Mouse (Mus musculus) thymus, adult 2 months (tissue): ENCODE results near the gene Aatf.

Experiments
- CTCF ChIP-seq: fragments of 200-500 bp; IDR thresholded peaks from 2 replicates; pipeline ENCODE4 v1.5.1; 2012; ENCODE audit warnings: mild to moderate bottlenecking, control low read depth, low read length, moderate library complexity, borderline replicate concordance; ENCODE audit not compliant: control insufficient read depth, poor library complexity, insufficient read depth; ENCODE audit errors: extremely low read depth
- POLR2A ChIP-seq: fragments of 200-500 bp; IDR thresholded peaks from 2 replicates; pipeline ENCODE4 v1.6.1; 2012; ENCODE audit warnings: mild to moderate bottlenecking, low read length, control low read depth, moderate library complexity; ENCODE audit not compliant: control insufficient read depth, poor library complexity, insufficient read depth; ENCODE audit errors: extremely low read depth

GRCm38 (mm10) chr11:84496901-84497300, 16.4 kb downstream of the Aatf start:
- TF ChIP-seq CTCF, result no peak
- TF ChIP-seq POLR2A, result no peak
